Mouse (Mus musculus) stomach, embryonic 15.5 days (tissue): ENCODE measurements around the gene Sema4d. TPM values are rescaled to one million over a fixed set of nuclear protein-coding genes. Genes with fewer than 3 reads are reported as not detected.

ENCODE experiments used
- microRNA-seq: library from miRNA; unstranded; fragments of <30 nt; microRNA quantifications from one replicate; pipeline ENCODE4, GENCODE M21; 2016
- polyA plus RNA-seq: library from polyadenylated mRNA; unstranded; fragments of >200 nt; fragmentation: Nextera tagmentation; extraction: Ambion mirVana; gene quantifications from 2 replicates; pipeline ENCODE4 v1.2.1, GENCODE M21; 2015

Sema4d gene
- polyA plus RNA-seq, 1 experiment from 2014 or later, result 10.2 TPM

Small RNAs within 50 kb of the gene (microRNA-seq; reads per million reads assigned to microRNA genes)
- gene Gm23566, result not detected

Other genes starting within 250 kb of the Sema4d start
- 0.35 and 0.41 TPM in 2 replicates for gene Shc3, start 224.3 kb downstream of the Sema4d start, polyA plus RNA-seq
- 304 and 342 TPM in 2 replicates for gene Cks2, start 148.5 kb downstream of the Sema4d start, polyA plus RNA-seq
- gene Secisbp2, start 142.1 kb downstream of the Sema4d start, polyA plus RNA-seq, result 27.1 and 27.3 TPM in 2 replicates
- 36.2 and 39.0 TPM in 2 replicates for gene Gadd45g, start 52.9 kb upstream of the Sema4d start, polyA plus RNA-seq